Mouse (Mus musculus) liver, postnatal 0 days (tissue): Measurements from ENCODE around the gene Abat. TPM values are rescaled to one million over a fixed set of nuclear protein-coding genes. Genes with fewer than 3 reads are reported as not detected.

Experiments
- ATAC-seq: fragments of 200-750 bp; cut with Nextera tagmentation; 2 replicates; pipeline ENCODE4 v1.8.0; 2017; ENCODE audit warnings: mild to moderate bottlenecking, moderate library complexity
- DNase-seq: peaks from one replicate; pipeline ENCODE4 v3.0.0-alpha.2; 2016
- H3K27ac ChIP-seq: fragments of 300-500 bp; sonication (generic); 2 replicates; pipeline ENCODE4 v1.5.1; 2014; ENCODE audit warnings: antibody characterized with exemption, moderate library complexity, mild to moderate bottlenecking, low read depth
- H3K27me3 ChIP-seq: fragments of 300-500 bp; sonication (generic); 2 replicates; pipeline ENCODE4 v1.6.1; 2014; ENCODE audit warnings: low read length, control low read depth, mixed read lengths; ENCODE audit not compliant: insufficient read depth
- H3K36me3 ChIP-seq: fragments of 300-500 bp; sonication (generic); replicated peaks from 2 replicates; pipeline ENCODE4 v1.6.1; 2014; ENCODE audit warnings: mild to moderate bottlenecking, control low read depth, low read length, moderate library complexity, mixed read lengths; ENCODE audit not compliant: insufficient read depth
- H3K4me1 ChIP-seq: fragments of 300-500 bp; sonication (generic); 2 replicates; pipeline ENCODE4 v1.6.1; 2014; ENCODE audit warnings: antibody characterized with exemption, mild to moderate bottlenecking, control low read depth; ENCODE audit not compliant: insufficient read depth
- H3K4me2 ChIP-seq: fragments of 300-500 bp; sonication (generic); 2 replicates; pipeline ENCODE4 v1.6.1; 2014; ENCODE audit warnings: low read depth, mild to moderate bottlenecking, low read length, moderate library complexity, mixed read lengths
- H3K4me3 ChIP-seq: fragments of 300-500 bp; sonication (generic); 2 replicates; pipeline ENCODE4 v1.5.1; 2014; ENCODE audit warnings: low read depth, low read length
- H3K9ac ChIP-seq: fragments of 300-500 bp; sonication (generic); replicated peaks from 2 replicates; pipeline ENCODE4 v1.6.1; 2014; ENCODE audit warnings: mild to moderate bottlenecking, moderate library complexity
- H3K9me3 ChIP-seq: fragments of 300-500 bp; sonication (generic); 2 replicates; pipeline ENCODE4 v1.6.1; 2016; ENCODE audit warnings: mild to moderate bottlenecking, control low read depth, low read length, mixed read lengths
- CTCF ChIP-seq: sonication (generic); IDR thresholded peaks from 2 replicates; pipeline ENCODE4 v1.5.1; 2016; ENCODE audit warnings: antibody characterized with exemption, low read depth
- EP300 ChIP-seq: IDR thresholded peaks from 2 replicates; pipeline ENCODE4 v1.6.1; 2016; ENCODE audit warnings: antibody characterized with exemption, low read depth, mild to moderate bottlenecking
- WGBS: fragments of 180-500 bp; shearing (Covaris S2); extraction: QIAGEN DNeasy Blood & Tissue Kit; methylation state at CpG from one replicate; pipeline ENCODE4 v1.1.7; 2014; ENCODE audit not compliant: insufficient replicate concordance; 5-methylcytosine and 5-hydroxymethylcytosine counted together
- polyA plus RNA-seq: library from polyadenylated mRNA; unstranded; fragments of >200 nt; fragmentation: Nextera tagmentation; extraction: Ambion mirVana; gene quantifications from 2 replicates; pipeline ENCODE4 v1.2.1, GENCODE M21; 2015

Gene Abat
- polyA plus RNA-seq, 1 experiment from 2014 or later, result 37.8 TPM

GRCm38 (mm10) chr16:8663606-8664539 is 150.6 kb downstream of the Abat start:
- Histone ChIP-seq H3K27me3 (no peaks in the 10 kb centered on the region), H3K27ac (no peak overlapping the region), H3K9ac (no peak overlapping the region), H3K36me3 (peaks cover 69% of the 10 kb centered on the region), H3K9me3 (no peaks in the 10 kb centered on the region), H3K4me1 (peaks cover 31% of the 10 kb centered on the region), H3K4me3 (no peak overlapping the region), H3K4me2 (no peak overlapping the region)
- 85% methylated on average over 24 of the region's 24 CpGs for WGBS
- ATAC-seq (no peak), DNase-seq (no peak)
- TF ChIP-seq CTCF, result no peak
- TF ChIP-seq EP300, result no peak

GRCm38 (mm10) chr16:8665367-8665766 is 152.1 kb downstream of the Abat start:
- no peaks in the 10 kb centered on the region for H3K9me3 ChIP-seq
- DNase-seq, result no peak
- ATAC-seq, result no peak
- H3K4me1 ChIP-seq, result peaks cover 46% of the 10 kb centered on the region
- H3K9ac ChIP-seq, result no peak overlapping the region; the same call in 1 of the 2 replicates
- H3K4me3 ChIP-seq, result no peak overlapping the region
- H3K27me3 ChIP-seq, result no peaks in the 10 kb centered on the region
- peaks cover 60% of the 10 kb centered on the region for H3K36me3 ChIP-seq
- no peak overlapping the region for H3K27ac ChIP-seq
- TF ChIP-seq EP300 (no peak), CTCF (no peak)
- no peak overlapping the region for H3K4me2 ChIP-seq
- WGBS, result 87% methylated on average over 5 of the region's 5 CpGs

- Histone ChIP-seq H3K36me3 (peaks cover 51% of the 10 kb centered on the region), H3K27ac (peak overlapping the region; percentile 77; the same call in 1 of the 2 replicates), H3K4me3 (no peak overlapping the region), H3K4me2 (0 out of 2 replicates have a peak overlapping the region, but pooled peaks have one; percentile 23), H3K4me1 (peaks cover 50% of the 10 kb centered on the region), H3K9me3 (no peaks in the 10 kb centered on the region), H3K9ac (no peak overlapping the region; the same call in 1 of the 2 replicates), H3K27me3 (no peaks in the 10 kb centered on the region)
- DNase-seq (no peak), ATAC-seq (0 out of 2 replicates have a peak, but pooled peaks have one; percentile 10)
- WGBS, result 15% methylated on average over 2 of the region's 2 CpGs
- TF ChIP-seq EP300, result no peak
- no peak for TF ChIP-seq CTCF
Observed at GRCm38 (mm10) chr16:8666452-8666851, 153.2 kb downstream of the Abat start.

GRCm38 (mm10) chr16:8667261-8667660 is 154.0 kb downstream of the Abat start:
- Histone ChIP-seq H3K4me3 (peak overlapping the region; percentile 5; the same call in 1 of the 2 replicates), H3K4me2 (peak overlapping the region; percentile 51), H3K9ac (peak overlapping the region; percentile 28; the same call in 1 of the 2 replicates), H3K4me1 (peaks cover 50% of the 10 kb centered on the region), H3K9me3 (no peaks in the 10 kb centered on the region), H3K36me3 (peaks cover 43% of the 10 kb centered on the region), H3K27me3 (no peaks in the 10 kb centered on the region), H3K27ac (peak overlapping the region; percentile 77)
- no peak for ATAC-seq
- 52% methylated on average over 7 of the region's 7 CpGs for WGBS
- peak; percentile 65 for DNase-seq
- TF ChIP-seq CTCF (no peak), EP300 (no peak)

GRCm38 (mm10) chr16:8667814-8668213 is 154.6 kb downstream of the Abat start:
- H3K9me3 ChIP-seq, result no peaks in the 10 kb centered on the region
- peak overlapping the region; percentile 77 for H3K27ac ChIP-seq
- peaks cover 37% of the 10 kb centered on the region for H3K36me3 ChIP-seq
- H3K4me3 ChIP-seq, result peak overlapping the region; percentile 5; the same call in 1 of the 2 replicates
- WGBS, result 77% methylated on average over 4 of the region's 4 CpGs
- H3K4me1 ChIP-seq, result peaks cover 54% of the 10 kb centered on the region
- peak overlapping the region; percentile 51 for H3K4me2 ChIP-seq
- TF ChIP-seq CTCF (no peak), EP300 (no peak)
- no peak for DNase-seq
- H3K9ac ChIP-seq, result peak overlapping the region; percentile 28; the same call in 1 of the 2 replicates
- no peak for ATAC-seq
- no peaks in the 10 kb centered on the region for H3K27me3 ChIP-seq

- Histone ChIP-seq H3K4me2 (no peak overlapping the region; the same call in 1 of the 2 replicates), H3K9ac (no peak overlapping the region), H3K9me3 (no peaks in the 10 kb centered on the region), H3K27me3 (no peaks in the 10 kb centered on the region), H3K4me3 (no peak overlapping the region), H3K4me1 (peaks cover 60% of the 10 kb centered on the region), H3K27ac (no peak overlapping the region), H3K36me3 (peaks cover 32% of the 10 kb centered on the region)
- TF ChIP-seq EP300, result no peak
- TF ChIP-seq CTCF, result no peak
- DNase-seq, result no peak
- WGBS, result 83% methylated on average over 2 of the region's 2 CpGs
- no peak for ATAC-seq
Observed at GRCm38 (mm10) chr16:8668386-8668785, 155.2 kb downstream of the Abat start.
